Mouse (Mus musculus): ENCODE data around the gene Hcn4.
A peak's percentile ranks its signal among the peaks of the same experiment; 100 is the strongest.

Hcn4 gene

GRCm38 (mm10) chr9:58823139-58823917 lies at the start of gene Hcn4:
Hcn4 (plus strand) TSS chr9:58823412.
- DNase-seq (ENCODE audit: low spot score in 2 of 2): no peak

GRCm38 (mm10) chr9:58774761-58775160 lies 48.5 kb upstream of the Hcn4 start:
- no peak for DNase-seq (ENCODE audit: low spot score in 2 of 2)

- DNase-seq (ENCODE audit: low spot score in 2 of 2): no peak
Observed at GRCm38 (mm10) chr9:58775363-58775762, 47.8 kb upstream of the Hcn4 start.

GRCm38 (mm10) chr9:58789476-58789875 lies 33.7 kb upstream of the Hcn4 start:
- DNase-seq (ENCODE audit: low spot score in 2 of 2): no peak

GRCm38 (mm10) chr9:58798155-58798554 lies 25.1 kb upstream of the Hcn4 start:
- no peak for DNase-seq (ENCODE audit: low spot score in 2 of 2)

GRCm38 (mm10) chr9:58801441-58801840 lies 21.8 kb upstream of the Hcn4 start:
- no peak for DNase-seq (ENCODE audit: low spot score in 2 of 2)

GRCm38 (mm10) chr9:58802294-58802693 lies 20.9 kb upstream of the Hcn4 start:
- no peak for DNase-seq (ENCODE audit: low spot score in 2 of 2)

- no peak for DNase-seq (ENCODE audit: low spot score in 2 of 2)
Observed at GRCm38 (mm10) chr9:58802802-58803201, 20.4 kb upstream of the Hcn4 start.

GRCm38 (mm10) chr9:58805601-58806318 lies 17.5 kb upstream of the Hcn4 start:
- DNase-seq (ENCODE audit: low spot score in 2 of 2): no peak

GRCm38 (mm10) chr9:58811171-58811570 lies 12.0 kb upstream of the Hcn4 start:
- no peak for DNase-seq (ENCODE audit: low spot score in 2 of 2)

- peak; percentile 66 to 79 for DNase-seq (ENCODE audit: low spot score in 2 of 2)
Observed at GRCm38 (mm10) chr9:58815552-58816260, 7.5 kb upstream of the Hcn4 start.

- no peak for DNase-seq (ENCODE audit: low spot score in 2 of 2)
Observed at GRCm38 (mm10) chr9:58816458-58816857, 6.8 kb upstream of the Hcn4 start.

GRCm38 (mm10) chr9:58817676-58818075 lies 5.5 kb upstream of the Hcn4 start:
- no peak for DNase-seq (ENCODE audit: low spot score in 2 of 2)

- peak; percentile 54 for DNase-seq (ENCODE audit: low spot score in 2 of 2)
Observed at GRCm38 (mm10) chr9:58822431-58823091, 651 bp upstream of the Hcn4 start.

GRCm38 (mm10) chr9:58823918-58824215 lies 655 bp downstream of the Hcn4 start:
- DNase-seq (ENCODE audit: low spot score in 2 of 2): no peak

- DNase-seq (ENCODE audit: low spot score in 2 of 2): no peak
Observed at GRCm38 (mm10) chr9:58829627-58830026, 6.4 kb downstream of the Hcn4 start.

GRCm38 (mm10) chr9:58832939-58833338 lies 9.7 kb downstream of the Hcn4 start:
- no peak for DNase-seq (ENCODE audit: low spot score in 2 of 2)

GRCm38 (mm10) chr9:58837174-58837573 lies 14.0 kb downstream of the Hcn4 start:
- DNase-seq (ENCODE audit: low spot score in 2 of 2): no peak

GRCm38 (mm10) chr9:58838504-58838903 lies 15.3 kb downstream of the Hcn4 start:
- no peak for DNase-seq (ENCODE audit: low spot score in 2 of 2)

GRCm38 (mm10) chr9:58841655-58842054 lies 18.4 kb downstream of the Hcn4 start:
- DNase-seq (ENCODE audit: low spot score in 2 of 2): no peak

GRCm38 (mm10) chr9:58844597-58844996 lies 21.4 kb downstream of the Hcn4 start:
- no peak for DNase-seq (ENCODE audit: low spot score in 2 of 2)

- no peak for DNase-seq (ENCODE audit: low spot score in 2 of 2)
Observed at GRCm38 (mm10) chr9:58847008-58847407, 23.8 kb downstream of the Hcn4 start.
